Mouse (Mus musculus) hindbrain, embryonic 13.5 days (tissue): ENCODE results near the gene Snapin. TPM values are rescaled to one million over a fixed set of nuclear protein-coding genes. Genes with fewer than 3 reads are reported as not detected.

ENCODE experiments used
- ATAC-seq: fragments of 200-750 bp; cut with Nextera tagmentation; 2 replicates; pipeline ENCODE4 v1.8.0; 2017; ENCODE audit warnings: moderate TSS enrichment; ENCODE audit not compliant: low FRiP score
- H3K27ac ChIP-seq: fragments of 300-500 bp; sonication (generic); 2 replicates; pipeline ENCODE4 v1.5.1; 2015; ENCODE audit warnings: inconsistent platforms, mild to moderate bottlenecking, moderate library complexity
- H3K27me3 ChIP-seq: fragments of 300-500 bp; sonication (generic); 2 replicates; pipeline ENCODE4 v1.6.1; 2015; ENCODE audit warnings: mild to moderate bottlenecking, inconsistent platforms
- H3K36me3 ChIP-seq: fragments of 300-500 bp; sonication (generic); 2 replicates; pipeline ENCODE4 v1.6.1; 2015; ENCODE audit warnings: mild to moderate bottlenecking, inconsistent platforms
- H3K4me1 ChIP-seq: fragments of 300-500 bp; sonication (generic); replicated peaks from 2 replicates; pipeline ENCODE4 v1.6.1; 2015; ENCODE audit warnings: inconsistent platforms
- H3K4me2 ChIP-seq: fragments of 300-500 bp; sonication (generic); 2 replicates; pipeline ENCODE4 v1.6.1; 2015; ENCODE audit warnings: inconsistent platforms, mild to moderate bottlenecking, moderate library complexity
- H3K4me3 ChIP-seq: fragments of 300-500 bp; sonication (generic); 2 replicates; pipeline ENCODE4 v1.5.1; 2015; ENCODE audit warnings: mild to moderate bottlenecking, inconsistent platforms
- H3K9ac ChIP-seq: fragments of 300-500 bp; sonication (generic); 2 replicates; pipeline ENCODE4 v1.6.1; 2015; ENCODE audit warnings: mild to moderate bottlenecking, inconsistent platforms
- H3K9me3 ChIP-seq: fragments of 300-500 bp; sonication (generic); 2 replicates; pipeline ENCODE4 v1.6.1; 2016; ENCODE audit warnings: inconsistent platforms
- WGBS: fragments of 180-500 bp; shearing (Covaris S2); methylation state at CpG from one replicate; pipeline ENCODE4 v1.1.7; 2015; 5-methylcytosine and 5-hydroxymethylcytosine counted together
- polyA plus RNA-seq: library from polyadenylated mRNA; unstranded; fragments of >200 nt; fragmentation: Nextera tagmentation; extraction: Ambion mirVana; gene quantifications from 2 replicates; pipeline ENCODE4 v1.2.1, GENCODE M21; 2015

The Snapin gene
- polyA plus RNA-seq, 1 experiment from 2014 or later, result 90.1 TPM

GRCm38 (mm10) chr3:90495850-90496525 lies 5.2 kb upstream of the Snapin start:
- Histone ChIP-seq H3K27me3 (no peaks in the 10 kb centered on the region), H3K4me1 (no peaks in the 10 kb centered on the region), H3K27ac (no peak overlapping the region), H3K4me3 (no peak overlapping the region), H3K36me3 (peaks cover 57% of the 10 kb centered on the region), H3K4me2 (no peak overlapping the region), H3K9me3 (no peaks in the 10 kb centered on the region), H3K9ac (no peak overlapping the region)
- ATAC-seq, result no peak
- WGBS, result 94% methylated on average over 7 of the region's 7 CpGs

- no peak for ATAC-seq
- no peaks in the 10 kb centered on the region for H3K27me3 ChIP-seq
- no peak overlapping the region for H3K9ac ChIP-seq
- H3K27ac ChIP-seq, result no peak overlapping the region
- WGBS, result 62% methylated on average over 4 of the region's 4 CpGs
- no peaks in the 10 kb centered on the region for H3K9me3 ChIP-seq
- H3K4me1 ChIP-seq, result peaks cover 10% of the 10 kb centered on the region
- H3K4me2 ChIP-seq, result no peak overlapping the region
- peaks cover 47% of the 10 kb centered on the region for H3K36me3 ChIP-seq
- H3K4me3 ChIP-seq, result no peak overlapping the region
Observed at GRCm38 (mm10) chr3:90493831-90494540, 3.2 kb upstream of the Snapin start.

- Histone ChIP-seq H3K9me3 (no peaks in the 10 kb centered on the region), H3K27me3 (no peaks in the 10 kb centered on the region), H3K27ac (no peak overlapping the region), H3K4me1 (peaks cover 10% of the 10 kb centered on the region), H3K4me2 (no peak overlapping the region), H3K9ac (no peak overlapping the region), H3K4me3 (no peak overlapping the region), H3K36me3 (peaks cover 44% of the 10 kb centered on the region)
- WGBS, result 47% methylated on average over 2 of the region's 2 CpGs
- 0 out of 2 replicates have a peak, but pooled peaks have one; percentile 19 for ATAC-seq
Observed at GRCm38 (mm10) chr3:90491350-90491749, 517 bp upstream of the Snapin start.

GRCm38 (mm10) chr3:90488576-90488975 lies 2.3 kb downstream of the Snapin start:
- Histone ChIP-seq H3K9me3 (no peaks in the 10 kb centered on the region), H3K27me3 (no peaks in the 10 kb centered on the region), H3K4me2 (no peak overlapping the region), H3K36me3 (peaks cover 57% of the 10 kb centered on the region), H3K4me3 (no peak overlapping the region), H3K27ac (no peak overlapping the region), H3K9ac (no peak overlapping the region), H3K4me1 (peaks cover 10% of the 10 kb centered on the region)
- 92% methylated on average over 6 of the region's 6 CpGs for WGBS
- no peak for ATAC-seq

GRCm38 (mm10) chr3:90486998-90487397 lies 3.8 kb downstream of the Snapin start:
- WGBS, result 81% methylated on average over 5 of the region's 5 CpGs
- H3K4me3 ChIP-seq, result no peak overlapping the region
- H3K27ac ChIP-seq, result no peak overlapping the region
- no peak for ATAC-seq
- H3K36me3 ChIP-seq, result peaks cover 73% of the 10 kb centered on the region
- no peak overlapping the region for H3K9ac ChIP-seq
- no peaks in the 10 kb centered on the region for H3K9me3 ChIP-seq
- H3K4me2 ChIP-seq, result no peak overlapping the region
- peaks cover 10% of the 10 kb centered on the region for H3K4me1 ChIP-seq
- no peaks in the 10 kb centered on the region for H3K27me3 ChIP-seq

GRCm38 (mm10) chr3:90475831-90476611 lies 14.8 kb downstream of the Snapin start, which contains the start of gene Ilf2:
Gene Ilf2, plus strand, starts transcription at chr3:90476126.
- 1% methylated on average over 45 of the region's 45 CpGs for WGBS
- Histone ChIP-seq H3K4me1 (peaks cover 11% of the 10 kb centered on the region), H3K36me3 (peaks cover 24% of the 10 kb centered on the region), H3K9ac (peak within 1 kb of the TSS; percentile 94), H3K4me2 (peak within 1 kb of the TSS; percentile 77), H3K9me3 (no peaks in the 10 kb centered on the region), H3K4me3 (peak within 1 kb of the TSS; percentile 86), H3K27me3 (no peaks in the 10 kb centered on the region), H3K27ac (peak within 1 kb of the TSS; percentile 95)
- peak; percentile 99 for ATAC-seq

- H3K4me1 ChIP-seq, result peaks cover 11% of the 10 kb centered on the region
- H3K9ac ChIP-seq, result no peak overlapping the region
- peak; percentile 33 for ATAC-seq
- WGBS, result 45% methylated on average over 16 of the region's 16 CpGs
- H3K9me3 ChIP-seq, result no peaks in the 10 kb centered on the region
- H3K36me3 ChIP-seq, result peaks cover 17% of the 10 kb centered on the region
- peak overlapping the region; percentile 29 for H3K4me3 ChIP-seq
- no peak overlapping the region for H3K27ac ChIP-seq
- no peaks in the 10 kb centered on the region for H3K27me3 ChIP-seq
- peak overlapping the region; percentile 34; the same call in 1 of the 2 replicates for H3K4me2 ChIP-seq
Observed at GRCm38 (mm10) chr3:90475151-90475830, 15.5 kb downstream of the Snapin start.

GRCm38 (mm10) chr3:90472213-90472612 lies 18.6 kb downstream of the Snapin start:
- 30% methylated on average over 3 of the region's 3 CpGs for WGBS
- H3K4me3 ChIP-seq, result no peak overlapping the region
- H3K9me3 ChIP-seq, result no peaks in the 10 kb centered on the region
- H3K27ac ChIP-seq, result no peak overlapping the region
- H3K36me3 ChIP-seq, result no peaks in the 10 kb centered on the region
- H3K27me3 ChIP-seq, result peaks cover 13% of the 10 kb centered on the region
- H3K4me1 ChIP-seq, result peaks cover 5% of the 10 kb centered on the region
- H3K4me2 ChIP-seq, result no peak overlapping the region
- ATAC-seq, result no peak
- H3K9ac ChIP-seq, result no peak overlapping the region

- ATAC-seq, result no peak
- WGBS, result 96% methylated on average over 10 of the region's 10 CpGs
- Histone ChIP-seq H3K36me3 (no peaks in the 10 kb centered on the region), H3K9ac (no peak overlapping the region), H3K4me1 (peaks cover 16% of the 10 kb centered on the region), H3K27ac (no peak overlapping the region), H3K4me3 (no peak overlapping the region), H3K9me3 (no peaks in the 10 kb centered on the region), H3K4me2 (no peak overlapping the region), H3K27me3 (peaks cover 49% of the 10 kb centered on the region)
Observed at GRCm38 (mm10) chr3:90467618-90468300, 23.1 kb downstream of the Snapin start.

GRCm38 (mm10) chr3:90466311-90466766 lies 24.5 kb downstream of the Snapin start:
- no peaks in the 10 kb centered on the region for H3K9me3 ChIP-seq
- peaks cover 16% of the 10 kb centered on the region for H3K4me1 ChIP-seq
- H3K27ac ChIP-seq, result no peak overlapping the region
- peak; percentile 14; the same call in 1 of the 2 replicates for ATAC-seq
- peak overlapping the region; percentile 57 for H3K4me3 ChIP-seq
- peaks cover 62% of the 10 kb centered on the region for H3K27me3 ChIP-seq
- WGBS, result under 1% methylated on average over 15 of the region's 15 CpGs
- H3K9ac ChIP-seq, result peak overlapping the region; percentile 67
- H3K4me2 ChIP-seq, result peak overlapping the region; percentile 94
- H3K36me3 ChIP-seq, result no peaks in the 10 kb centered on the region

- peak within 1 kb of the TSS; percentile 67 for H3K9ac ChIP-seq
- WGBS, result 0% methylated on average over 32 of the region's 49 CpGs
- H3K27ac ChIP-seq, result no peak within 1 kb of the TSS
- H3K4me1 ChIP-seq, result peaks cover 16% of the 10 kb centered on the region
- peak within 1 kb of the TSS; percentile 94 for H3K4me2 ChIP-seq
- peak; percentile 67 for ATAC-seq
- peak within 1 kb of the TSS; percentile 57 for H3K4me3 ChIP-seq
- no peaks in the 10 kb centered on the region for H3K36me3 ChIP-seq
- H3K27me3 ChIP-seq, result peaks cover 67% of the 10 kb centered on the region
- no peaks in the 10 kb centered on the region for H3K9me3 ChIP-seq
Observed at GRCm38 (mm10) chr3:90465686-90466310, 25.0 kb downstream of the Snapin start, which contains the start of gene Npr1. Gene Npr1, minus strand, starts transcription at chr3:90465866.
